Mouse (Mus musculus) naive thymus-derived CD4-positive, alpha-beta T cell, adult 2 months (primary cell): ENCODE results near the gene Ubxn6.
A peak's percentile ranks its signal among the peaks of the same experiment; 100 is the strongest.

Experiments
- DNase-seq: peaks from one replicate; pipeline ENCODE4 v3.0.0-alpha.2; 2011; ENCODE audit warnings: low read depth

Gene Ubxn6

GRCm38 (mm10) chr17:56023386-56023785 lies 51.4 kb downstream of the Ubxn6 start:
- peak; percentile 52 for DNase-seq

- peak; percentile 15 for DNase-seq
Measured at GRCm38 (mm10) chr17:56022989-56023290, 51.9 kb downstream of the Ubxn6 start.

DNA sequence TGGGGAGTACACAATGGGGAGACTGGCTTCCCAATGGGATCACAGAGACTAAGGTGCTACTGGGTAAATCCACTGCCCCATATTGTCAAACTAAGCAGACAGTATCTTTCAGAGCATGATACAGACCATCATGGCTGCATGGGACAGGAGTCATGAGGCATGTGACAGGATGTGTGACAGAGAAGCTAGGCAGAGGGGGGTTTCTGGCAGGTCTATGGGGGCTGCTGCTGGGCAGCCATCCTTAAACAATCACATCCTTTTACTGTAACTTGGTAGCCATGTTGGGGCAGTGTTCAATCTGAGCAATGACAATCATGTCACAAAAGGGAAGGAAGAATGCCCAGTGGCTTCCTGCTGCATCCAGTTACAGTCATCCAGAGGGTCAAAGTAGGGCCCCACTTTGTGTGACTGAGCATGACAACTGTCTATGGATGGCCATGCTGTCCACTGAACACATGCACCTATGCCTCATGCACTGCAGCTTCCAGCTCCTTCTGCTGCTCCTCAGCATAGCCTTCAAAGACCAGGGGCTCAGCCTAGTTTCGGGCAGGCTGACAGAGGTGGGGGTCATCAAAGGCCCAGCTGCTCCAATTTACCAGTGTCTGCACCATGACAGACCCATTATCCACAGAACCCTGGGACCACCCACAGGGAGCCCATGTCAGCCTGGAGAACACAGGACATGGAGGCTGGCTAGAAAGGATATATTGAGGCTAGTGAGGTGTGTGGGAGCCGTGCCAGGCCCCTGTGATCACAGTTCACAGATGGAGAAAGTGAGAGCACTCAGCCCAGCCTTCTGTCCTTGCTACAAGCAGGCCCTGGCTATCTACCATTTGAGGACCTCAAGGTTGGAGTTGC lies 52.5 kb downstream of the Ubxn6 start:
- DNase-seq: peak; percentile 32

GRCm38 (mm10) chr17:56021161-56021910 lies 53.5 kb downstream of the Ubxn6 start:
- DNase-seq: peak; percentile 76

DNA sequence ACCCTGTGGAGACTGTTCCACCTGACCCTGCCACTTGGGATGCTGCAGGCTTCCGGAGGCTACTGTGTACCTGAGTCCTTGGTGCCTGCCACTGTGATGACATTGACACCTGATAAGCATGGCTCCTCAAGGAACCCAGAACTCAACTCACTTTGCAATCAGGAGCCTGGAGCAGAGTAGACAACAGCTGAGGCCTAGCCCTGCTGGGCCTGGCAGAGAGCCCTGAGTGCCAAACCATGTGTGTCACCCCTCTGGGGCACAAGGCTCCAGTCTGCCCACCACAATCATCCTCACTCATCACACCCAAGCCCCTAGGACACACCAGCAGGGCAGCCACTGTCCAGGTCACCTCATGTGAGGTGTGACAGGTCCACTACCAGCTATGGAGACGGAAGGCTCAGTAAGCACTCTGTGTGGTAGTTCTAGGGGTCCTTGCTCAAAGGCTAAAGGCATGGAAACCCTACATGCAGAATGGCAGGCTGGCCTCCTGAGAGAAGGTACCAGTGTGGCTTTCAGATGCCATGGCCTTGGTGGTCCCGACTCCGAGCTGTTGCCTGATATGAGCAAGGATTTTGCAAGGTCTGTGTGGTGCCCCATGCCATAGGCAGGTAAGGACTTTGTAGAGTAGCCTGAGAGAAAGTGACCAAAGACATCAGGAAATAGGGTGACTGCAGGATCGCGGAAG lies 54.3 kb downstream of the Ubxn6 start:
- DNase-seq: peak; percentile 23

GRCm38 (mm10) chr17:56018347-56019131 lies 56.3 kb downstream of the Ubxn6 start:
- DNase-seq: peak; percentile 74

DNA sequence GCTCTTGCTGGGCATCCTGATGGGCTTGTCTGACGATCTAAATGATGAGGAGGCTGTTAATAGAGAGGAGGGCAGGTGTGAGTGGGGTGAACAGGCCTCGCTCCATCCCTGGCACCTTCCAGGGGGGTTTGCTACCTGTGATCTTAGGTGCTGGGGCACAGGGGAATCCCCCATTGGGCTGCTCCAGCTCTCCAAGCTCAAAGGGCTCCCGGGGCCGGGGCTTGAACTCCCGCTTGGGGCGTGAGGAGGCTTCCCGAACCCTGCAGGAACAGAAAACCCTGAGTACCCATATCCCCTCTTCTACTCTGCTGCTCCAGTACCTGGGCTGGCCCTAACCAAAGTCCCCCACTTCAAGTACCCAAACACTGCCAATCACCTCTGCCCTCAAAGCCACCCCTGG lies 57.0 kb downstream of the Ubxn6 start:
- DNase-seq: no peak
